Mouse (Mus musculus) CD4-positive naive resting alpha-beta T cell, adult 76 days (primary cell): Measurements from ENCODE around the gene Fabp6. TPM values are rescaled to one million over a fixed set of nuclear protein-coding genes. Genes with fewer than 3 reads are reported as not detected.

Experiments
- total RNA-seq: library from RNA; stranded (reverse); gene quantifications from one replicate; pipeline ENCODE4 v1.2.4, GENCODE M21; 2023

Fabp6 gene
- not detected for total RNA-seq

DNA sequence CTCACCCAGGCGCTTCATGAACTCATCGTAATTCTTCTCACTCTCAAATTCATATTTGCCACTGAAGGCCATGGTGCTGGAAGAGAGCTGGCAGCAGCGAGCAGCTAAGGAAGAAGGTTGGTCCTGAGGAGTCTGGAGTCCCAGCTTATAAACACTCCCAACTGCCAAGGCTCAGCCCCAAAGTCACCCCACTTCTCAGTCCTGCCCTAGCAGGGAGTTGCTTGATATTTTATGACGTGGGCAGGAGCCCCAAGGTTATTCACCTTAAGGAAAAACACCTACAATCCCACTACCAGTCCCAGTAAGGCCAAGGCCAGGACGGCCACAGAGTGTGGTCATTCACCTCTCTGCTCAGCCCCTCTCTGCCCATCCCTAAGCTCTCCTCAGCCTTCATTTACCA, at the start of gene Fabp6:
TSS of gene Fabp6 (minus strand) at position 101 of the 400 bp plus-strand sequence.

GRCm38 (mm10) chr11:43586324-43587090, 14.8 kb downstream of the Fabp6 start, which contains the start of gene 4933415A04Rik:
4933415A04Rik (plus strand) TSS chr11:43587040.

Other genes starting within 250 kb of the Fabp6 start
- 59.3 TPM for gene Pttg1, start 175.3 kb downstream of the Fabp6 start, total RNA-seq
- gene Slu7, start 167.8 kb downstream of the Fabp6 start, total RNA-seq, result 114 TPM
- not detected for gene C1qtnf2, start 127.3 kb downstream of the Fabp6 start, total RNA-seq
- 1.3 TPM for gene Ccnjl, start 72.8 kb downstream of the Fabp6 start, total RNA-seq
- not detected for gene 4933415A04Rik, start 14.5 kb downstream of the Fabp6 start, total RNA-seq
- gene Pwwp2a, start 80.5 kb upstream of the Fabp6 start, total RNA-seq, result 66.5 TPM
- 42.7 TPM for gene Ttc1, start 146.5 kb upstream of the Fabp6 start, total RNA-seq